Mouse (Mus musculus): ENCODE results near the gene Tceal6.
"Not testable (repeated sequence)": the region's sequence is repeated elsewhere in the genome, so short reads cannot be mapped to it uniquely, and the experiment has no call there.

Tceal6 gene

GRCm38 (mm10) chrX:135210436-135211221, at the start of gene Tceal6:
Gene Tceal6 (minus strand): TSS chrX:135210687.
- no peak for DNase-seq (ENCODE audit: low spot score in 2 of 2)

- not testable (repeated sequence) for DNase-seq (ENCODE audit: low spot score in 2 of 2)
Measured at GRCm38 (mm10) chrX:135209773-135210435, 583 bp downstream of the Tceal6 start.

- not testable (repeated sequence) for DNase-seq (ENCODE audit: low spot score in 2 of 2)
Measured at GRCm38 (mm10) chrX:135189924-135190323, 20.6 kb downstream of the Tceal6 start.

- DNase-seq (ENCODE audit: low spot score in 2 of 2), result not testable (repeated sequence)
Measured at GRCm38 (mm10) chrX:135188661-135189060, 21.8 kb downstream of the Tceal6 start.

- DNase-seq (ENCODE audit: low spot score in 2 of 2), result not testable (repeated sequence)
Measured at GRCm38 (mm10) chrX:135177532-135177931, 33.0 kb downstream of the Tceal6 start, which contains the start of gene Gm15023. Gene Gm15023 (minus strand): TSS chrX:135177632.

Data from urinary bladder, adult 18-20 months (tissue).